Mouse (Mus musculus) lung, postnatal 10 days (tissue): ENCODE measurements at regions not wholly inside any gene's neighbourhood (a gene's known extent, or its start where the extent isn't known, plus 50 kb on each side); places are given as distances from the start of the nearest gene placed in this dataset.

Experiments used
- DNase-seq: peaks from one replicate; pipeline ENCODE4 v3.0.0; 2021

GRCm38 (mm10) chr2:117028771-117029170 is 92.4 kb upstream of the Spred1 start:
- peak; percentile 7 for DNase-seq

GRCm38 (mm10) chr2:117036197-117036872 is 84.8 kb upstream of the Spred1 start:
- DNase-seq = peak; percentile 69

- DNase-seq = no peak
Observed at GRCm38 (mm10) chr2:117040211-117040610, 81.0 kb upstream of the Spred1 start.

GRCm38 (mm10) chr2:117043831-117044230 is 77.3 kb upstream of the Spred1 start:
- no peak for DNase-seq

GRCm38 (mm10) chr2:117048290-117048730 is 72.9 kb upstream of the Spred1 start:
- DNase-seq = no peak

- DNase-seq = no peak
Observed at GRCm38 (mm10) chr2:117050061-117050460, 71.1 kb upstream of the Spred1 start.

GRCm38 (mm10) chr2:117064126-117064525 is 57.0 kb upstream of the Spred1 start:
- no peak for DNase-seq

GRCm38 (mm10) chr2:117070348-117070747 is 50.8 kb upstream of the Spred1 start:
- DNase-seq = peak; percentile 14

GRCm38 (mm10) chr2:117071098-117071497 is 50.1 kb upstream of the Spred1 start:
- no peak for DNase-seq
